Mouse (Mus musculus): ENCODE data around the gene Usb1.

Gene Usb1

DNA sequence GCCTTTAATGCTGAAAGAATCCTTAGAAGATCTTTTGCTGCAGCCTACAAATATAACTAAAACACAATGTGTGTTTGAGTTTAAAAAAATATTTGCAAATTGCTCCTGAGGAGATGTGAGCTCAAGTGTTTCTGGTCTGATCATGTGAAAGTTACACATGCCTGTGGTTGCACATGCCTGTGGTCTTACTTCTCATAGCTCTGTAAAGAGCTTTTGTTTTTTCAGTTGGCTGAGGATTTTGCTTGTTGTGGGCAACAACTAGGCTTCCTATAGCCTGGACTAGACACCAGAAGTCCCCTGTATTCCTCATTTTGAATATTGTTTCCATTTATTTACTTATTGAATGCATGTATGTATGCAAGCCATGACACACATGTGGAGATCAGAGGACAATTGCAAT is 4.3 kb downstream of the Usb1 start:
- no peak for DNase-seq (ENCODE audit: low read depth)

DNA sequence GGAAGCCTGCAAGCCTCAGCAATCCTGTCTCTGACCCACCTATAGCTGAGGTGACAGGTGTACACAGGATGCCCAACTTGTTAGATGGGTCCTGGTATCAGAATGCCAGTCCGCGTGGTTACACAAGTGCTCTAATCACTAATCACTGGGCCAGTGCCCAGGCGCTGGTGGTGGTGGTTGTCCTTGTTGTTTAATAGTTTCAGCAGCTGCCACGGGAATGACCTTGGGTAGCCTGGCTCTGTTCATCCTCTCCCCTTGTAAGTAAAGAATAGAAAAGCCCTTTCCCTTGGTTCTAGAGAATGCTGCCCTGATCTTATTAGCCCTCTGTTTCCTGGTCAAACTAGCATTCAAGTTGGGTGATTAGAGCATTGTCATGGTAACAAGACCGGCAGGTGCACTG is 9.6 kb downstream of the Usb1 start:
- no peak for DNase-seq (ENCODE audit: low read depth)

DNA sequence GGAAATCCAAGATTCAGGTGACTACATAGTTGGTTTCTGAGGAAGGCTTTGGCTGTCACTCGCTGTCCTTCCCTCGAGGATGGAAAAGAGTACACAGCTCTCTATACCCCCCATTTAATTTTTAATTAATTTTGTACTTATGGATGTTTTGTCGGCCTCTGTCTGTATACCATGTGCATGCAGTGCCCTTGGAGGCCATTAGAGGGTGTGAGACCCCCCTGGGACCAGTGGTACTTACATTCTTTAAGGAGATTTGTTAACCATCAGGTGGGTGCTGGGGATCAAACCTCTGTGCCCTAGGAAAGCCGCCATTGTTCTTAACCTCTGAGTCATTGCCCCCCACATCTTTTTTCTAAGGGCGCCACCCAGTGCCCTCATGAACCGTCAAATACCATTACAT is 12.6 kb downstream of the Usb1 start:
- DNase-seq (ENCODE audit: low read depth), result no peak

DNA sequence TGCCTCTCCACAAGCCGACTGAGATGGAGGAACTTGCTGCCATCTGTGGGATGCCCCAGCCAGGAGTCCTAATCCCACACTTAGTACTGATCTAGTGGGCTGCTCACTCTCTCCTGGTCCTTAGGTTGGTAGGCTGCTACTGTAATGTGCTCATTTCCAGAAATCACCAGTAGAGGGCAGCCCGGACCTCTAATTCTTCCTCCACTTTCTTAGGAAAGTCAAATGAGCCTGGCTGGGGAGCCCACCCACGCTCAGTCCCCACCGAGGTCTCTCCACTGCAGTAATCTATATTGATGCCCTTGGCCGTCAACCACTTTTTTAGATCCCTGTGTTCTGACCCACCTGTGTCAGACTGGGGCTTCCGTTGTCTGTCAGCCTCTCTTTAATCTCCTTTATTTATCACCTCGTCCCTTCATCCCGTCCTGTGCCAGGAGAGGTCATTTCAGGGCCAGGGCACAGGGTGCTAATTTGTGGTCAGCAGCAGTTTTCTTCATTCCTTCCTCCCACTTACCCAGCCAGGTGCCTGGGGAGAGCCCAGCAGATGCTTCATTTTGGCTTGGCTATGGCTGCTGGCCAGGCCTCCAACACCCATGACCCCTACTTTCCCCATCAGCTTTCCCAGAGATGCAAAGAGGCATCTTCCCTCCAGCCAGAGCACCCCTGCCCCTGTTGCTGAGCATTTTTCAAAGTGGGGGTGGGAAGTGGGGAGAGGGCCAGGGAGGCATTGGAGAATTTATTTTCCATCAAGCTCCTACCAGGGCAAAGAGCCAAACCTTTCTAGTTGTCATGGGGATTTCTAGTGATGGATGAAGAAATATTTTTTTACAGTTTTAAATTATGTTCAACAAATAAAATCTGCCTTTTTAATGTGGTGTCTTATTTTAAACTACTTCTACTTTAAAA is 14.8 kb downstream of the Usb1 start:
- peak; percentile 72 for DNase-seq (ENCODE audit: low read depth)

DNA sequence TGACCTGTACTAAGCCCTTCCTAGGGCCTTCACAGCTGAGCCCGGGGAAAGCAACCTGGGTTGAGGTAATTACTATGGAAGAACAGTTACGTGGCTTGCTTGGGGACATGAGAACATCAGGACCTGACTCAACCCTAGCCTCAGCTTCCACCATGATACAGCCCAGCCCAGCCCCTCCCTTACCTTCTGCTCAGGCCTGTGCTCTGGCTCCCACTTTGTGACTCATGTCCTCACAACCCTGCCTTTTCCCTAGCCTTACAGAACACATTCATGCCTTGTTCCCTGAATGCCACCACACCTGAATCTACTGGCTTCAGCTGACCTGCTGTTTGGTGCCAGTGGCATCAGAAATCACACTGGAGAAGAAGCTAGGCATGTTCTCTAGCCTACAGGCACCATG is 16.3 kb downstream of the Usb1 start:
- no peak for DNase-seq (ENCODE audit: low read depth)

DNA sequence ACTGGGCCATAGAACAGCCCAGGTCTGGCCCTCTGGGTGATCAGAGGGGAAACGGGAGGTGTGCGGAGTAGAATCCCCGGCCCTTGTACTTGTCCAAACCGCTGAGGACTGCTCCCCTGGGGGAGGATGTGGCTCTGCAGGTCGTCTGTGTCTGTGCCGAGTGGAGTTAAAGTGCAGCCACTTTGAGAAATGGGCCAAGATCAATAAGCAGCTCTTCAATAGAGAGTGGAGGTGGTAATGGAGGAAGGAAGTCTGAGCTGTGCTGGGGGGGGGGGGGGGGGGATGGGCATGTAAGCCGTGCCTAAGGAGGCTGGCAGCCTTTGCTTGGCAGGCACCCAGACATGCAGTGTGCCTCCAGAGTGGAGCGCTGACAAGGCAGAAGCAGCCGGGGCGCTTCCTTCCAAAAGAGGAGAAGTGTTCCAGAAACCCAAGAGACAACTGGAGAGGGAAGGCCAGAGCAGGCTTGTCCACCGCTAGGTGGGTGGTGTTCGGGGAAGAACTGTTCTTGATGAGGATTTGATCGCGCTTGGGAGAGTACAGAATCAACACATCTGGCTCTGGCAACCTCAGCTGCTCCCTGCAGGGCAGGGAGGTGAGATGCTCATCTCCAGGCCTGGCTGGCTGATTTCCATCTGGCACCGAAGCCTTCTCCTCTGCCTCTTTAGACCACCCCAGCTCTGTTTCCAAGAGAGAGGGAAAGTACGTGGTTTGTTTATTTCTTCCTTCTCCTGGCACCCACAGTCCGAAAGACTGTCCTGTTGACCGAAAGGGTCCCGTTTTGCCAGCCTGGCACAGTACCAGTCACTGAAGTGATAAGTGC is 16.9 kb downstream of the Usb1 start:
- no peak for DNase-seq (ENCODE audit: low read depth)

DNA sequence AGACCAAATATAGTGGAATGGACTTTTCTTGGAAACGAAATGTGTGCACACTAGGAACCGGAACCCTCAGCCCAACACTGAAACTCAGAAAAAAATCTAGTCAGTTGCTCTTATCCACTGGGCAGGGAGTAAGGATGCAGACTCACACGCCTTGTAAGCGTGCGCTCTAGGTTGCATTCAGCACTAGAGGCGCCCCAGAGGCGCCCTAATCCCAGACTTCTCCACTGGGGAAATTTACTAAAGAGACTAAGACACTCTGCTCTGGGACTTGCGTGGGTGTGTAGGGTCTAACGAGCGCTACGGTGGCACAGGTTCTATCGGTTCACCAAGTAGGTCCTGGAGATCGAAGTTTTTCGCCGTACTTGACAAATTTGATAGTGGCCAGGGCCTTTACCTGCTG is 19.4 kb downstream of the Usb1 start:
- no peak for DNase-seq (ENCODE audit: low read depth)

DNA sequence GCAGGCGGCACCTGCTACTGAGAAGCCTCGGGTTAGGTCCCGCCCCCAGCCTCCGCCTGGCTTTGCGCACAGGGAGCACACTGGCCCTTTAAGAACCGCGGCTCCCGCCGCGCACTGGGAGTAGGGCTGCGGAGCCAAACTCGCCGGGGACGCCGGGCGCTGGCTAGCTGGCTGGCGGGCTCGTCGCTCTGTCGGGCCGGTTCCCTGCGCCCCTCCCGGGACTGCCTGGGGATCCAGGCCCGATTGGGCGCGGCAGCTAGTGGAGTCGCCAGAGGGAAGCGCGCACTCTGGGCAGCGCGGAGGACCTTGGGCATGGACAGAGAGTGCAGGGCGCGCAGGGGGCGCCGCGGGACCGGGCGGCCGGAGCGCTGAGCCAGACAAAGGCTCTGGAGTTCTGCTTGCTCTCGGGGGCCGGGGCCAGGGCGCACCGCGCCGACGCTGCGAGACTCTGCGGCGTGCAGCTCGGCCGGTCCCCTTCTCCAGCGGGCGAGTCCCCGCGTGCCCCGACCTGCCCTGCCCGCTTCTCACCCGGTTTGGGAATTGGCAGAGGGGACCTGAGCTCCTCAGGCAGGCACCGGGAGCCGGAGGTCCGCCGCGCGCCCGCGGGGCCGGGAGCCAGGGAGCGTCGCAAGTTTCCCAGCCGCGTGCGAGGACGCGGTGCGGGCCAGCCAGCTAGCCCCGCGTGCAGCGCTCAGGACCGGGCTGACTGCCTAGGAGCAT is 20.2 kb downstream of the Usb1 start, which contains the start of gene Mmp15:
TSS of gene Mmp15 (plus strand) at position 118 of the 720 bp plus-strand sequence.
- DNase-seq (ENCODE audit: low read depth), result no peak

DNA sequence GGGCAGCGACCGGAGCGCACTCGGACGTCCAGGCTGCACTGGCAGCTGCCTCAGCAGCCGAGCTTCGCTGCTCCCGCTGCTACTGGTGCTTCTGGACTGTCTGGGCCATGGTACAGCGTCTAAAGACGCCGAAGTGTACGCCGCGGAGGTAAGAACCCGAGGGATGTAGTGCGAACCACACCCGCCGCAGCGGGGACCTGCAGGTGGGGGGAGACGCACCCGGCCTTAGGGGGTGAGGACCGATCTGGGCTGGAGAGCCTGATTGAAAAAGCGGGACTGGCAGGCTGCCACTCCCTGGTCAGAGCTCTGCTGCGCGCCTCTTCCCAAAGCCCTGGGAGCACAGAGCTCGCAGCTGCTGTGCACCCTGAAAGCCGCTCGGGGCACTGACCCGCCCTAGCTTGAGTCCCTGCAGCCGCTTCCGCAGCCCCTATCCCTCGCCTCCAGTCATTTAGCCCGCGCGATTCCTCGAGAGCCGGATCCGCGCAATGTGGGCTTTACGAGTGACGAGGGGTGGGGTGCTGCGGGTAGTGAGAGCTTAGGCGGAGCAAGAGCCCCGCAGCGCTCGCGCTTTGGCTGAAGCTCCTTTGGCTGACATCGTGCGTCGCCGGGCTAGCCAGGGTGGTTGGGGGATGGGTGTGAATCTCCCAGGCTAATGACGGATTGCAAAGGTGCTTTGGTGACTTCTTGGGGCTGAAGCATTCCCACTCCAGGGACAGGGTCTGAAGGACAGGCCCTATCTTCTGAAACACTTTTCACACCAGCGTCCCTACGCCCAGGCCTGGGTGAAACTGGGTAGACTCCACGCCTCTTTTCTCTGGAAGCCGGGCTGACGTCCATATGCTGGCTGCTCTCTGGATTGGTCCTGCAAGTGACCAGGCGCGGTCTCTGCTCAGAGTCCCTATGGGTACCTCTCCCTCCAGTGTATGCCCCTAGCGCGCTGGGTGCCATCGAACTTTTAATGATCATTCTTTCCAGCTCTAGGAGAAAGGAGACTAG is 21.1 kb downstream of the Usb1 start:
- no peak for DNase-seq (ENCODE audit: low read depth)

DNA sequence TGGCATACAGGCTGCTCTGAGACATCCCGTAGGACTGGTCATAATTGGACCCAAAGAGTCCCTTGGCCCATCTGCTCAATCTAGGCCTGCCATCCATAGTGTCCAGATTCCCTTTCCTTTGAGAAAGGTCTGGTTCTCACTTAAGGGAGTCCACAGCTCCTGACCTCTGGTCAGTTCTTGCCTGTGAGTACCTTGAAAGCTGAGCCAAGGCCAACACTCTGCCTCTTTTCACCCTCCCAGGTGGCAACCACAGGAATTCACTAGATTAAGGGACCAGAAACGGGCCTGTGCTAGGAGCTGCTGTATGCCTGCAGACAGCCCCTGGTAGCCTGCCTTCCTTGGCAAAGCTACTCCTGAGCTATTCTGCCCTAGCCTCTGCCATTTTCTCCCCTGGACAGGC is 22.5 kb downstream of the Usb1 start:
- no peak for DNase-seq (ENCODE audit: low read depth)

DNA sequence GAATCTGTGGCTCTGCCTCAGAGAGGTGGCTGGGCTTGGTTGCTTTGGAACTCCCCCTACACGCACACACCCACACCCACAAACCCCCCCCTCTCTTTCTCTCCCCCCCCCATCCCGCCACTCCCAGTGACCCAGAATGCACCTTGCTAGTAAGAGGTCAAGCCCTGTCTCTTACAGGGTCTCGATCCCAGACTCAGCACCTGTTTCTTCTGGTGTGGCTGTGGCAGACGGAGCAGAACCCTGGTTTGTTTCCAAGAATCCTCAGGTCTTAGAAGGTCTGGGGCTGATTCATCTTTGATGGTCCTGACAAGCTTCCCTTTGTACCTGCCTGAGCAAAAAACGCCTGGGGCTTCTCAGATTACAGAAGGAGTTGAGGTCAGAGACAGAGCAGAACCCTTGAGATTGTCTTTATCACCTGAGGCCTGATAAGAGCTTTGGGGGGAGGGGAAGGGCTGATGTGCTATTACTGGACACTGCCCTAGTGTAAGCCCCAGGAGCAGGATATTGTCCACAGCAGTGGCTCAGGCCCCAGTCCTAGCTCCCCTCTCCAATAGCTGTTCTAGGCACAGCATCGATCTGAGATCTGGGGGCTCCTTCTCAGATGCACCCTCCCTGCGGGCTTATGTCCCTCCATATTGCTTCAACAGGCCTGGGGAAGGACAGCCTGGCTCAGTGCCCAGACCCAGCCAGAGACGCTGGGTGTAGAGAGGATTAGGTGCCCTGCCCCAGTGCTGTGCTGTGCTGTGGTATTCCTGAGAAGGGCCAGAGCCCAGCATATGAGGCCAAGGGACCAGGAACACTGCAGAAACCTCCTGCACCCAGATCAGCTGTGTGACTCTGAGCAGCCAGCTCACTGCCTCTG is 26.7 kb downstream of the Usb1 start:
- no peak for DNase-seq (ENCODE audit: low read depth)

DNA sequence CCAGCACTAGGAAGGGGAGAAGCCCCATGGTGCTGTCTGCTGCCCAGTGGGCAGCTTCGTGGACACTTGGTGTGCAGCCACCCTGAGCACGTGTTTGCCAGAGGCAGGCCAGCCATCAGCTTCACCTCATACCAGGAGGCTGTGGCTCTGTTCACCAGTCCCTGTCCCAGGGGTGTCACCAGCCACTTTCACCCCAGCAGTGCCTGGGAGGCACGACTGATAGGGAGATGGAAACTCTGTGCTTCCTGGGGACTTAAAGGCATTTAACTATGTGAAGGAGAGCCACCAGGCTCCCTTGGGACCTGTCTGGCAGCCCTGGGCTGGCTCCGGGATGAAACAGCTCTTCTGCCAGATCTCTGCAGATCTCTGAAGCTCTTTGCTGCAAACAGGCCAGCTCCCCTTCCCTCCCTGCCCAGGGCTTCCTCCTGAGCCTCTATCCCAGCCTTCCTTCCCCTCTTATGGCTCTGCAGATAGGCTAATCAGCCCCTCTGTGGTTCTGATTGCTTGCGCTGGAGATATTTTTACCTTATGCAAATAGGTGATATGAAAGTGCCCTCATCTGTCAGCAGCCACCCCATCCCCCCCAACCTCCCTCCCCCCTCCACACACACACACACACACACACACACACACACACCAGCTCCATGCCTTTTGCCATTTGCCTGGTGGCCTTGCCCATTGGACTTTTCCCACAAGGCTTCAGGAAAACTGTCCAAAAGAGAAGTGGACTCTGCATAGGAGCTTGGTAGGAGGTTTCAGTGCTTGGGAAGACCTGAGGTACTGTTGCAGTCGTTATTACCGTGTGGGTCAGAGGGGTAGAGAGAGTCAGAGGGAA is 28.3 kb downstream of the Usb1 start:
- DNase-seq (ENCODE audit: low read depth), result no peak

DNA sequence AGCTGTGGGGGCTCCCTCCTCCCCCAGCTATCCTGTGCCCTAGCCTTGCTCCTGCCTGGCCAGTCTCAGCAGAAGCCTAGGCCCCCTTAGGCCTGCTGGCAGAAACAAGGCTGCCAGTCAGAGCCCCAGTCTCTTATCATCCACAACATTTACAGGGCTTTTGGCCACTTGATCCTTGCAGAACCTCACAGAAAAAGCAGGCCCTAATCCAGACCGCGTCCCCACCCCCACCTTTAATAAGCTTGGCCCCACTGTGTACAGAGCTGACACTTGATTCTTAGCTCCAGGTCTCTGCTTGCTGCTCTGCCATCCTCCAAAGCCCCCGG is 28.9 kb downstream of the Usb1 start:
- no peak for DNase-seq (ENCODE audit: low read depth)

DNA sequence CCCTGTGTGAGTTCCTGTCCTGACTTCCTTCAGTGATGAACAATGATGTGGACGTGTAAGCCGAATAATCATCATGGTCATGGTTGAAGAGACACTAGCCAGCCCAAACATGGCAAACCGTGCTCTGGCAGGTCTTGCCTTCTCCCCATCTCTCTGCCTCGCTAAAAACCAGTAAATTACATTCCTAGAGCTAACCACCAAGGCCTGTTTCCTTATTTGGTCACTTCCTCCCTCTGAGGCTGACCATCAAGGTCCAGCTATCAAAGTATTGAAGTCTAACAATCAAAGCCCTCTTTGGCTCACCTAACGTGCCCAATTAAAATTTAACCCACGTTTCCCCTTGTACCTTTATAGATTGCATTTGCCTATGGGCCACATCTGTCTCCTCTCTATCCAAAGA is 30.2 kb downstream of the Usb1 start:
- no peak for DNase-seq (ENCODE audit: low read depth)

DNA sequence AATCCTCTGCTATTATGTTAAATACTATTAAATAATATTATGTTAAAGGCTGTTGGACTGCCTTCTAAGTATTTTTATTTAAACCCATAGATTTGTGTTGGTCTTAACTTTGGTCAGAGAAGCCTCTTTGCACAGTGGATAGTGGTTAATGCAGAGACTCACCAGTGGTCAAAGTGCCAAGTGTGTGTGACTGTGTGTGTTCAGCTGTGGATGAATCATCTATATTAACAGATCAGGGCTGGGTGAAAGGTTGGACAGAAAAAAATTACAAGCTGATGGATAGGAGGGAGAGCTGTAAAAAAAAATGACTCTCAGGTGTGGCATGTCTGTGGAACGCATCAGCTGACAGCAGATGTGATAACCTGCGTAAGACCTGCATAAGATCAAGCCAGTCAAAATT is 31.8 kb downstream of the Usb1 start:
- DNase-seq (ENCODE audit: low read depth), result no peak

DNA sequence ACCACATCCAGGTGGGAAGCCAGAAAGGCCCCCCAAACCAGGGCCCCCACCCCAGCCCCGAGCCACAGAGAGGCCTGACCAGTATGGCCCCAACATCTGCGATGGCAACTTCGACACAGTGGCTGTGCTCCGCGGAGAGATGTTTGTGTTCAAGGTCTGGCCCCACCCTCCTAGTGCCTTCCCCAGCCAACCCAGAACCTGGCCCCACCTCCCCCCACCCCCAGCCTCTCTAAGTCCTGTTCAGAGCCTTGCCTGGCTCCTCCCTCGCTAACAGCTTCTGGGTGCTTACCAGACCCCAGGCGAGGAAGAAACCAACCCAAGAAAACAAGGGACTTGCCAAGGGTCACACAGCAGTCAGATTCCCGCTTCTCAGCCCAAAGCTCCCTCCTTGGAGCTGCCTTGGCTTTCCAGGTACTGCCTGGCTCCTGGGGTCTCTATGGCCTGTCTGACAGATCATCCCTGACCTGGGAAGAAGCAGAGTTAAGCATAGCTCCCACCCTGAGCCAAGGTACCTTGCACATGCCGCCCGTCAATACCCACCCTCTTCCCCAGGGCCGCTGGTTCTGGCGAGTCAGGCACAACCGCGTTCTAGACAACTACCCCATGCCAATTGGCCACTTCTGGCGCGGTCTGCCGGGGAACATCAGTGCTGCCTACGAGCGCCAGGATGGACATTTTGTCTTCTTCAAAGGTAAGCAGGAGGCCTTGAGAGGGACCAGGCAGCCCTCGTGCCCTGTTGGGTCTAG is 37.7 kb downstream of the Usb1 start:
- DNase-seq (ENCODE audit: low read depth), result peak; percentile 66

DNA sequence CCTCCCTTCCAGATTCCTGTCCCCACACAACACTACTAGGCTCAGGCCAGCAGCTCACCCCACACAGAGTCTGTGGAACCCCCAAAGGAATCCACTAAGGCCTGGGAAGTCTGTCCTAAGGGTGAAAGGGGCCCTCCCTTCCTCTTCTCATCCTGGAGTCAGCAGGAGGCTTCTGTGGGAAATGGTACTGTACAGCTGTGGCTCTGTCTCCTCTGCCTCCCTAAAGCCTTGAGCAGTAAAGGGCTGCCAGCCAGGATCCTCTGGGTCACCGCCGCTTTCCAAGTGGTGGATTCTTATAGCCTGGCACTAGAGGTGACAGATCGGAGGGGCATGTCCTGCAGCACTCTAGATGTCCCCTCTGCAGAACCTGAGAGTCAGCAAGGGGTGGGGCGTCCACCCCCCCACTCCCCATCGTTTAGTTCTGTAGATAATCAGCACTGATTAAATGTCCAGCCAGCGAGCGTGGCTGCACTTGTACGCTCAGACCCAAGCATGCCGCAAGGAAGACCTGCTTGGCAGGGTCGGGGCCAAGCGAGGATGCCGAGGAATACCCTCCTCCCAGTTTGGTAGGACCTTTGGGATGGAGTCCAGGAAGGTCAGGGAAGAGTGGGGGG is 41.4 kb downstream of the Usb1 start:
- DNase-seq (ENCODE audit: low read depth), result no peak

DNA sequence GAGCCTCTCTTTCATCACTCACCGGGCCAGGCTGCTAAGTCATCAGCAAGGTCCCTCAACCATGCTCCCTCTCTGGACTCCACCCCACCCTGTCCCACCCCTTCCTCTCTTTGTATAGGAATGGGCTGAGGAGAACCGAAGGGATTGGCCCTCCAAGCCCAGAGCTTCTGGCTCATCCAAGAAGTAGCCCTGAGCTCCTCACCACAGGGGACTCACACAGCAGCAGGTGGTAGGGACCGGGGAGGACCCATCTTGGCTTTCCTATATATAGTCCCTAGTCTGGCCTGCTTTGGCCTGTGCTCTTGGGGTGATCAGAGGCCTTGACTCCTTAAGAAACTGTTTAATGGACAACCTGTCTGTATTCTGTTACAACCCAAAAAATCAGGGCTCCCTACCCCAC is 42.3 kb downstream of the Usb1 start:
- DNase-seq (ENCODE audit: low read depth), result no peak
